Mouse (Mus musculus) adrenal gland, adult 2 months (tissue): ENCODE measurements around the gene Aipl1. TPM values are rescaled to one million over a fixed set of nuclear protein-coding genes. Genes with fewer than 3 reads are reported as not detected.

Experiments used
- polyA plus RNA-seq: library from polyadenylated mRNA; depleted of rRNA; stranded (reverse); fragments of >200 nt; gene quantifications from 2 replicates; pipeline ENCODE4 v1.2.3, GENCODE M21; 2012; rRNA removed
- total RNA-seq, 2 experiments: library from RNA; stranded (reverse); gene quantifications; 2 replicates each; pipeline ENCODE4 v1.2.3; 2021

Aipl1 gene
- total and polyA plus RNA-seq, 3 experiments, result 0.06 TPM; not detected in 2

Other genes starting within 250 kb of the Aipl1 start
- 1 to 10 TPM; 1.7 to 2.8 TPM for gene Pimreg, start 4.5 kb upstream of the Aipl1 start, total RNA-seq
- gene Pimreg, start 4.5 kb upstream of the Aipl1 start, polyA plus RNA-seq, result 2.7 and 3.0 TPM in 2 replicates
- gene Pitpnm3, start 98.3 kb upstream of the Aipl1 start, total RNA-seq, result 1 to 10 TPM; 1.8 to 4.5 TPM
- 4.0 and 6.6 TPM in 2 replicates for gene Pitpnm3, start 98.3 kb upstream of the Aipl1 start, polyA plus RNA-seq
- under 1 TPM; 0.35 to 0.81 TPM for gene Gm43951, start 169.3 kb upstream of the Aipl1 start, total RNA-seq
- gene Gm43951, start 169.3 kb upstream of the Aipl1 start, polyA plus RNA-seq, result 0.15 TPM in 1 of 2 replicates, not detected in the other
- 1 to 10 TPM; 6.0 to 6.4 TPM for gene 4933427D14Rik, start 169.9 kb upstream of the Aipl1 start, total RNA-seq
- gene 4933427D14Rik, start 169.9 kb upstream of the Aipl1 start, polyA plus RNA-seq, result 3.1 and 3.3 TPM in 2 replicates
- gene Txndc17, start 170.0 kb upstream of the Aipl1 start, total RNA-seq, result 10 to 100 TPM; 76.6 to 77.6 TPM
- 9.6 and 13.0 TPM in 2 replicates for gene Txndc17, start 170.0 kb upstream of the Aipl1 start, polyA plus RNA-seq
- gene Med31, start 178.1 kb upstream of the Aipl1 start, total RNA-seq, result 10 to 100 TPM in 1 of 2 experiments, 1 to 10 TPM in 1; 9.4 to 11.6 TPM
- gene Med31, start 178.1 kb upstream of the Aipl1 start, polyA plus RNA-seq, result 3.6 and 4.4 TPM in 2 replicates
- gene Slc13a5, start 229.7 kb upstream of the Aipl1 start, total RNA-seq, result under 1 TPM; 0.20 to 0.38 TPM
- 0.08 and 0.12 TPM in 2 replicates for gene Slc13a5, start 229.7 kb upstream of the Aipl1 start, polyA plus RNA-seq